20 mouse cellular contexts compared by ENCODE assay signal in the genomic region with DNA sequence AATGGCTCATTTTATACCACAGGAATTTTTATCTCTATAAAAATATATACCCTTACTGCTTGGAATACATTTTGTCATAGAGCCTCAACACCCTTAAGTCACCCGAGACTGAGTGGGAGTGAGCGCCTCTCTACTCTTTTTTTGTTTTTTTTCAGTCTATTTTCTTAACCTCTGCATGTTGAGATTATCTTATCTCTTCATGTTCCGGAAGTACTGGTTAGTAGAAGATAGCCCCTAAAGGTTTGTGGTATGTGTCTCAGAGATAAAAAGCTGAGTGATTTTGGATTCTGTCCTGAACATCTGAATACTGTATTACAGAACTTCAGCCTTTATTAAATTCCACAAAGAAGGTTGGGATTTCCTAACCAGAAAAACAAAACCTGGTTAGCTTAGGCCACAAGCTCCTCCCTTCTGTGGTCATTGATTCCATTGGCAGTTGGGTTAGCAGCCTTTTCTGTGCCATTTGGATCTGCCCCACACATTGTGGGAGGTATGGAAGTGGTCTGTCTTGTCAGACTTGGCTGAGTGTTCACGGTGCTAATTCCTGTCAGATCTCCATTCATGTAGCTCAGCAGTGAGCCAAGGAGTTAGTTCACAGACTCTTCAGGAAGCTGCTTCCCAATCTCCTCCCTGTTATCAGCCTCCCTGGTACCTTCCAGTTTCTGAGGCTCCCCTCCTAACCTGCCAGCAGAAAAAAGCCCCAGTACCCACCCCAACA. TPM values are rescaled to one million over a fixed set of nuclear protein-coding genes. Genes with fewer than 3 reads are reported as not detected.
DNase-seq lines count a peak whose midpoint lies in the region; ATAC-seq lines count a peak whose summit lies in the region.
"Had no signal": no experiment of that assay in that cellular context is flagged by ENCODE, and none has a peak within 500 bp of the region (broad histone marks: within the 10 kb centered on the region; RNA-seq: fewer than 3 reads in every experiment).

No protein-coding gene starts in this region.

- peaks cover 26% of the 10 kb centered on the region for H3K4me1 ChIP-seq in heart, embryonic 12.5 days (replicated peaks)
- peaks cover 12% of the 10 kb centered on the region for H3K4me1 ChIP-seq in liver, embryonic 13.5 days (replicated peaks)
- H3K4me1 ChIP-seq: embryonic facial prominence, embryonic 15.5 days; forebrain, embryonic 15.5 days; hindbrain, embryonic 13.5 days; limb, embryonic 13.5 days had no signal

- H3K9me3 ChIP-seq in heart, embryonic 12.5 days (replicated peaks), result no peaks in the 10 kb centered on the region
- no peaks in the 10 kb centered on the region for H3K9me3 ChIP-seq in liver, embryonic 13.5 days (replicated peaks)
- H3K9me3 ChIP-seq: embryonic facial prominence, embryonic 15.5 days; forebrain, embryonic 15.5 days; hindbrain, embryonic 13.5 days; limb, embryonic 13.5 days had no signal

- H3K27ac ChIP-seq in heart, embryonic 12.5 days (ENCODE audit: poor library complexity, severe bottlenecking), result no peak overlapping the region
- H3K27ac ChIP-seq in liver, embryonic 13.5 days, result no peak overlapping the region
- H3K27ac ChIP-seq: embryonic facial prominence, embryonic 15.5 days; forebrain, embryonic 15.5 days; hindbrain, embryonic 13.5 days; limb, embryonic 13.5 days had no signal

- no peak overlapping the region for H3K4me3 ChIP-seq in heart, embryonic 12.5 days
- H3K4me3 ChIP-seq in liver, embryonic 13.5 days (replicated peaks), result no peak overlapping the region
- H3K4me3 ChIP-seq: embryonic facial prominence, embryonic 15.5 days; forebrain, embryonic 15.5 days; hindbrain, embryonic 13.5 days; limb, embryonic 13.5 days had no signal

- no peak for DNase-seq in heart, postnatal 36 days
- DNase-seq in 416B (ENCODE audit: low read depth), result peak; percentile 89
- peak; percentile 49 for DNase-seq in brain, adult 2 months (ENCODE audit: low read depth, low spot score)
- DNase-seq in liver, embryonic 13.5 days, result no peak
- no peak for DNase-seq in left cerebral cortex, adult 18-20 months (ENCODE audit: low spot score in 2 of 2)
- no peak for DNase-seq in neural tube, embryonic 10.5 days (ENCODE audit: extremely low spot score, low spot score)
- DNase-seq in lung, postnatal 25 days (ENCODE audit: low spot score), result no peak
- DNase-seq: kidney, postnatal 10 days; layer of hippocampus, postnatal 36 days; lung, postnatal 10 days; thymus, adult 18-20 months had no signal

- no peak overlapping the region for H3K9ac ChIP-seq in heart, embryonic 12.5 days
- no peak overlapping the region for H3K9ac ChIP-seq in liver, embryonic 13.5 days
- H3K9ac ChIP-seq: embryonic facial prominence, embryonic 15.5 days; forebrain, embryonic 15.5 days; hindbrain, embryonic 13.5 days; limb, embryonic 13.5 days had no signal

- intact Hi-C loops in heart, postnatal 36 days (cut with DNase I), result no loop called here

- no peak overlapping the region for H3K4me2 ChIP-seq in heart, embryonic 12.5 days
- H3K4me2 ChIP-seq in liver, embryonic 13.5 days, result no peak overlapping the region
- H3K4me2 ChIP-seq: embryonic facial prominence, embryonic 15.5 days; forebrain, embryonic 15.5 days; hindbrain, embryonic 13.5 days; limb, embryonic 13.5 days; midbrain, embryonic 11.5 days had no signal

- ATAC-seq in heart, embryonic 12.5 days (ENCODE audit: insufficient number of reproducible peaks, low FRiP score), result peak; percentile 58
- ATAC-seq in liver, embryonic 13.5 days (ENCODE audit: low read depth), result peak; percentile 62; the same call in 1 of the 2 replicates
- ATAC-seq: forebrain, embryonic 15.5 days; intestine, postnatal 0 days had no signal

- H3K36me3 ChIP-seq in heart, embryonic 12.5 days, result peaks cover 14% of the 10 kb centered on the region
- H3K36me3 ChIP-seq in liver, embryonic 13.5 days, result no peaks in the 10 kb centered on the region

- H3K27me3 ChIP-seq in heart, embryonic 12.5 days (replicated peaks), result no peaks in the 10 kb centered on the region
- H3K27me3 ChIP-seq in liver, embryonic 13.5 days, result peaks cover 12% of the 10 kb centered on the region; the same call in 1 of the 2 replicates
- H3K27me3 ChIP-seq: embryonic facial prominence, embryonic 15.5 days; forebrain, embryonic 15.5 days; hindbrain, embryonic 13.5 days; limb, embryonic 13.5 days had no signal

- WGBS in heart, embryonic 12.5 days, result 11% methylated on average over 4 of the region's 4 CpGs
- 8% methylated on average over 4 of the region's 4 CpGs for WGBS in liver, embryonic 13.5 days (ENCODE audit: insufficient replicate concordance)

RNA-seq across cellular contexts. Expression of a gene that starts 17.8 kb away (rescaled TPM):
- polyA plus RNA-seq in heart, embryonic 12.5 days (2016; fragmentation: Nextera tagmentation; extraction: Ambion mirVana), result 751 and 791 TPM in 2 replicates
- total RNA-seq in heart, postnatal 36 days (2021), result 100 to 1,000 TPM; 213 to 229 TPM
- 178 and 198 TPM in 2 replicates for polyA plus RNA-seq in liver, embryonic 13.5 days (2015; fragmentation: Nextera tagmentation; extraction: Ambion mirVana)
- total RNA-seq in left cerebral cortex, adult 18-20 months (2021), result 100 to 1,000 TPM; 748 to 757 TPM

RNA-seq across cellular contexts. Expression of a gene that starts 30.5 kb away (rescaled TPM):
- 159 and 160 TPM in 2 replicates for polyA plus RNA-seq in heart, embryonic 12.5 days (2016; fragmentation: Nextera tagmentation; extraction: Ambion mirVana)
- total RNA-seq in heart, postnatal 36 days (2021), result 10 to 100 TPM; 79.2 to 83.6 TPM
- 99.8 and 107 TPM in 2 replicates for polyA plus RNA-seq in liver, embryonic 13.5 days (2015; fragmentation: Nextera tagmentation; extraction: Ambion mirVana)
- 100 to 1,000 TPM; 150 to 156 TPM for total RNA-seq in left cerebral cortex, adult 18-20 months (2021)

RNA-seq across cellular contexts. Expression of a gene that starts 47.9 kb away (rescaled TPM):
- polyA plus RNA-seq in heart, embryonic 12.5 days (2016; fragmentation: Nextera tagmentation; extraction: Ambion mirVana), result 1.0 and 1.6 TPM in 2 replicates
- 1 to 10 TPM; 2.0 TPM for total RNA-seq in heart, postnatal 36 days (2021)
- polyA plus RNA-seq in liver, embryonic 13.5 days (2015; fragmentation: Nextera tagmentation; extraction: Ambion mirVana), result 0.25 and 0.33 TPM in 2 replicates
- 1 to 10 TPM; 1.1 to 1.7 TPM for total RNA-seq in left cerebral cortex, adult 18-20 months (2021)

RNA-seq across cellular contexts. Expression of a gene that starts 48.5 kb away (rescaled TPM):
- polyA plus RNA-seq in heart, embryonic 12.5 days (2016; fragmentation: Nextera tagmentation; extraction: Ambion mirVana), result not detected in 2 replicates
- total RNA-seq in heart, postnatal 36 days (2021), result not detected
- not detected in 2 replicates for polyA plus RNA-seq in liver, embryonic 13.5 days (2015; fragmentation: Nextera tagmentation; extraction: Ambion mirVana)
- total RNA-seq in left cerebral cortex, adult 18-20 months (2021), result not detected
- total RNA-seq: adrenal gland, adult 18-20 months; gastrocnemius, adult 8-10 months; layer of hippocampus, postnatal 36 days had no signal
- polyA plus RNA-seq: embryonic facial prominence, embryonic 15.5 days; forebrain, embryonic 15.5 days; hindbrain, embryonic 13.5 days; intestine, postnatal 0 days; limb, embryonic 13.5 days; midbrain, embryonic 11.5 days had no signal

Comparison
In these comparisons a context has a peak if more than half of its experiments do, and no peak if none do; other contexts are left out.
1. DNase-seq: peak in 416B (single experiment) and brain, adult 2 months (single experiment); none in heart, postnatal 36 days (0 of 2), liver, embryonic 13.5 days (single experiment), left cerebral cortex, adult 18-20 months (0 of 2), neural tube, embryonic 10.5 days (single experiment) and lung, postnatal 25 days (single experiment).